Mouse (Mus musculus): Measurements from ENCODE around the gene Cacnb2.

- TF ChIP-seq CTCF (conservative IDR thresholded peaks at IDR 0.05; ENCODE audit: low read length) (no peak), NANOG (IDR thresholded peaks at IDR 0.05; ENCODE audit: borderline replicate concordance, low read length) (no peak)
Measured at GRCm38 (mm10) chr2:14846727-14847126, 243.8 kb downstream of the Cacnb2 start.

Data from E14TG2a.4 (cell line).